Mouse (Mus musculus): ENCODE data around the gene Tut7. TPM values are rescaled to one million over a fixed set of nuclear protein-coding genes. Genes with fewer than 3 reads are reported as not detected.
"Not testable (repeated sequence)": the region's sequence is repeated elsewhere in the genome, so short reads cannot be mapped to it uniquely, and the experiment has no call there.

Tut7 gene
- polyA plus RNA-seq, 1 experiment from 2014 or later, result 30.6 TPM

DNA sequence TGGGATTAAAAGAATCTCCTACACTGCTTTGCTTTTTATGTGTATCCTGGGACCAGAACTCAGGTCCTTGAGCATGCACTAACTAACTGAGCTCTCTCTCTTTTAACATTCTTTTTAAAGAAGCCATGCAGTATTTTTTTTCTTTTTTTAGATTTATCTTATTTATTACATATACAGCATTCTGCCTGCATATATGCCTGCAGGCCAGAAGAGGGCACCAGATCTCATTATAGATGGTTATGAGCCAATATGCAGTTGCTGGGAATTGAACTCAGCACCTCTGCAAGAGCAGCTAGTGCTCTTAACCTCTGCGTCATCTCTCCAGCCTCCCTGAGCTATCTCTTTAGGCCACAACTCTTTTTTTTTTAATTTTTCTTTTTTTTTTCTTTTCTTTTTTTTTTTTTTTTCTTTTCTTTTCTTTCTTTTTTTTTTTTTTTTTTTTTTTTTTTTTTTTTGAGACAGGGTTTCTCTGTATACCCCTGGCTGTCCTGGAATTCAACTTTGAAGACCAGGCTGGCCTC is 43.1 kb downstream of the Tut7 start:
- H3K4me2 ChIP-seq; H3K4me3 ChIP-seq; H3K9me3 ChIP-seq; H3K27me3 ChIP-seq (replicated peaks); ATAC-seq (ENCODE audit: extremely low read depth, insufficient number of reproducible peaks, low FRiP score, low TSS enrichment); H3K9ac ChIP-seq; H3K27ac ChIP-seq (replicated peaks); H3K4me1 ChIP-seq: not testable (repeated sequence)
- H3K36me3 ChIP-seq, result peaks cover 99% of the 10 kb centered on the region
- 97% methylated on average over 1 of the region's 1 CpGs for WGBS

DNA sequence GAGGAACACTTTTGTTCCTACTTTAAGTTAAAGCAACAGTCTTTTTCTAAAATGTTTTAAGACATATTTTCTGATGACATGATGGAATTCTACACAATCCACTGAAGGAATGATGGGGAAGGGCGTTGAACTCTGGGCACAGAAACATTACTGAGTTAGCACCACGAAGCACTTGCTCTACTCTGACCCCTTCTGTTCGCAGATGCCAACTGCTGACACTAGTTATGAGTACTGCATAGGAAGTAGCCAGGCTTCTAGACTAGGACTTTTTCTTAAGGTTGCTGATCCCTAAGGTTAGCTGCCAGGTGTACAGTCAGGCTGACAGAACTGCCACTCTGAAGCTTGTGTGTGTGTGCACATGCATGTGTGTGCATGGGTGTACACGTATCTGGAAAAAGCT is 43.7 kb downstream of the Tut7 start:
- no peaks in the 10 kb centered on the region for H3K27me3 ChIP-seq (replicated peaks)
- H3K9ac ChIP-seq, result no peak overlapping the region
- H3K9me3 ChIP-seq, result no peaks in the 10 kb centered on the region
- H3K4me1 ChIP-seq, result peaks cover 8% of the 10 kb centered on the region
- no peak overlapping the region for H3K4me2 ChIP-seq
- H3K4me3 ChIP-seq, result no peak overlapping the region
- 79% methylated on average over 4 of the region's 4 CpGs for WGBS
- no peak for ATAC-seq (ENCODE audit: extremely low read depth, insufficient number of reproducible peaks, low FRiP score, low TSS enrichment)
- H3K36me3 ChIP-seq, result peaks cover 97% of the 10 kb centered on the region
- no peak overlapping the region for H3K27ac ChIP-seq (replicated peaks)

DNA sequence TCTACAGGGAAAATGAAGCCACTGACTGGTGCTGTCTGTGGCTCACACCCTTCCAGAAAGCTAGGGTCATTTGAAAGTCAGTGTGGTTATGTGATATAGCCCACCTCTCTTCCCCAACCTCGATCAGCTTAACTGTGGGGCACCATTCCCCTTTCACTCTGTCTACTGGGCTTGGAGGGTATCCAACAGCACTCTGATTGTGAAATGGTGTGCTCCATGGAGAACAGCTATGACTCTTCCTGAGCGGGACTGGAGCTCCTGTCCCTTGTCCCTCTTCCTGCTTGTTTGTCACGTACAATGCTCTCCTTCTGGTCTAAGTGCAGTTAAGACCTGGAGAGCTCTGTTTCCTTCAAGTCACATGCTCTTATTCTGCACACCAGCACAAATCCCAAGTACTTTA is 47.8 kb downstream of the Tut7 start:
- Histone ChIP-seq H3K9ac (no peak overlapping the region; the same call in 1 of the 2 replicates), H3K27ac (replicated peaks) (peak overlapping the region; percentile 56), H3K36me3 (peaks cover 84% of the 10 kb centered on the region), H3K4me1 (peaks cover 32% of the 10 kb centered on the region), H3K27me3 (replicated peaks) (no peaks in the 10 kb centered on the region), H3K9me3 (no peaks in the 10 kb centered on the region), H3K4me2 (no peak overlapping the region), H3K4me3 (no peak overlapping the region)
- 66% methylated on average over 3 of the region's 3 CpGs for WGBS
- ATAC-seq (ENCODE audit: extremely low read depth, insufficient number of reproducible peaks, low FRiP score, low TSS enrichment), result no peak

DNA sequence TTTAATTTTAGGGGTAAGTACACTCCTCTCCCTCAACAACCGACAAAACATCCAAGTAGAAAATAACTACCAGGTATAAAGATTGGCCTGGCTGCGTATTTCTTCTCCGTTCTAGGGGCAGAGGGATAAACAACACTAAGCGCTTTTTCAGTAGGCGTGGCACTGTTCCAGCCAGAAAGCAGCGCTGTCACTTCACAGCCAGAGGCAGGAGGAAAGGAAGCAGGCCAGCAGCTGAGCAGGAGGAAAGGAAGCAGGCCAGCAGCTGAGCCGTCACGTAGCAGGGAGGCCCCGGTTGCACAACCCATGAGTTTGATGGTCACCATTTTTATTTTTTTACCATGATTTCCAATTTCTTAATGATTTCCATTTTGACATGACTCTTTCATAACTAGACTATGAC is 51.7 kb downstream of the Tut7 start:
- peak; percentile 7; the same call in 1 of the 2 replicates for ATAC-seq (ENCODE audit: extremely low read depth, insufficient number of reproducible peaks, low FRiP score, low TSS enrichment)
- peaks cover 56% of the 10 kb centered on the region for H3K4me1 ChIP-seq
- H3K27me3 ChIP-seq (replicated peaks), result no peaks in the 10 kb centered on the region
- peak overlapping the region; percentile 99 for H3K27ac ChIP-seq (replicated peaks)
- peak overlapping the region; percentile 84 for H3K9ac ChIP-seq
- 13% methylated on average over 9 of the region's 9 CpGs for WGBS
- no peaks in the 10 kb centered on the region for H3K9me3 ChIP-seq
- H3K4me2 ChIP-seq, result peak overlapping the region; percentile 87
- H3K36me3 ChIP-seq, result peaks cover 53% of the 10 kb centered on the region
- peak overlapping the region; percentile 87; the same call in 1 of the 2 replicates for H3K4me3 ChIP-seq

DNA sequence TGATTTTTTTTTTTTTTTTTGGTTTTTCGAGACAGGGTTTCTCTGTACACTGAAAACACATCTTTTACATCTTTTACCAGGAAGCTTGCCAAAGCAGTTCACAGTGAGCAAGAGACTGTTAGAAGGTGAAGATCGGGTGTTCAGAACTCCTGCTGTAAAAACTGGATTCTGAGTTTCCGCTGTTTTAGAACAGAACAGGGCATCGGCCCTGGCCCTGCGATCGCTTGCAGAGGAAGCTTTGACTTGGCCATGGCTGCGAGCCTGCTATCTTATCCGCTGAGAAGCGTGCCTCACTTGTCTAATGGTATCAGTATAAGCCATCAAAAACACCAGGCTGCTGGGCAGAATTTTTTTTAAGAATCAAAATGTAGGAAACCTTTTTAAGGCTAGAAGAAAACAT is 52.1 kb downstream of the Tut7 start:
- Histone ChIP-seq H3K9ac (peak overlapping the region; percentile 84), H3K36me3 (peaks cover 49% of the 10 kb centered on the region), H3K27ac (replicated peaks) (peak overlapping the region; percentile 99), H3K27me3 (replicated peaks) (no peaks in the 10 kb centered on the region), H3K4me2 (peak overlapping the region; percentile 87), H3K4me3 (peak overlapping the region; percentile 87), H3K4me1 (peaks cover 60% of the 10 kb centered on the region), H3K9me3 (no peaks in the 10 kb centered on the region)
- 25% methylated on average over 9 of the region's 9 CpGs for WGBS
- ATAC-seq (ENCODE audit: extremely low read depth, insufficient number of reproducible peaks, low FRiP score, low TSS enrichment), result no peak

DNA sequence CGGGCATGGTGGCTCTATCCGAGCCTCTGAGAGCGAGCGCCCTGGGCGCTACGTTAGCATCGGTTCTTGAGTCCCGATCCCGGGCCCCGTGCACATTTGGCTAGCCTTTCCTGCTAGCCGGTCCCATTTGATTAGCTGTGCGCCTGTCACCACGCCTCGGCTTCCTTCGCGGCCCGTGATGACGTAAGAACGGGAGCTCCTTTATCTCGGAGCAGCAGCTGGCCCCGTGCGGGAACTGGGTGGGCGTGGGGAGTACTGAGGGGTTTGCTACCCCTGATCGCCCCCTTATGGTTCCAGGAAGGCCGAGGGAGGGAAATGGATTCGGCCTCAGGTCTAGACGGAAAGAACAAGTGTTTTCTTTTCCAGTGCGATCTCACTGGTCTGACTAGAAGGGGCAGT is 52.8 kb downstream of the Tut7 start:
- Histone ChIP-seq H3K4me3 (peak overlapping the region; percentile 87), H3K4me1 (peaks cover 62% of the 10 kb centered on the region), H3K27me3 (replicated peaks) (no peaks in the 10 kb centered on the region), H3K9ac (peak overlapping the region; percentile 84), H3K9me3 (no peaks in the 10 kb centered on the region), H3K27ac (replicated peaks) (peak overlapping the region; percentile 99), H3K4me2 (peak overlapping the region; percentile 87), H3K36me3 (peaks cover 42% of the 10 kb centered on the region)
- under 1% methylated on average over 28 of the region's 28 CpGs for WGBS
- ATAC-seq (ENCODE audit: extremely low read depth, insufficient number of reproducible peaks, low FRiP score, low TSS enrichment), result peak; percentile 80

DNA sequence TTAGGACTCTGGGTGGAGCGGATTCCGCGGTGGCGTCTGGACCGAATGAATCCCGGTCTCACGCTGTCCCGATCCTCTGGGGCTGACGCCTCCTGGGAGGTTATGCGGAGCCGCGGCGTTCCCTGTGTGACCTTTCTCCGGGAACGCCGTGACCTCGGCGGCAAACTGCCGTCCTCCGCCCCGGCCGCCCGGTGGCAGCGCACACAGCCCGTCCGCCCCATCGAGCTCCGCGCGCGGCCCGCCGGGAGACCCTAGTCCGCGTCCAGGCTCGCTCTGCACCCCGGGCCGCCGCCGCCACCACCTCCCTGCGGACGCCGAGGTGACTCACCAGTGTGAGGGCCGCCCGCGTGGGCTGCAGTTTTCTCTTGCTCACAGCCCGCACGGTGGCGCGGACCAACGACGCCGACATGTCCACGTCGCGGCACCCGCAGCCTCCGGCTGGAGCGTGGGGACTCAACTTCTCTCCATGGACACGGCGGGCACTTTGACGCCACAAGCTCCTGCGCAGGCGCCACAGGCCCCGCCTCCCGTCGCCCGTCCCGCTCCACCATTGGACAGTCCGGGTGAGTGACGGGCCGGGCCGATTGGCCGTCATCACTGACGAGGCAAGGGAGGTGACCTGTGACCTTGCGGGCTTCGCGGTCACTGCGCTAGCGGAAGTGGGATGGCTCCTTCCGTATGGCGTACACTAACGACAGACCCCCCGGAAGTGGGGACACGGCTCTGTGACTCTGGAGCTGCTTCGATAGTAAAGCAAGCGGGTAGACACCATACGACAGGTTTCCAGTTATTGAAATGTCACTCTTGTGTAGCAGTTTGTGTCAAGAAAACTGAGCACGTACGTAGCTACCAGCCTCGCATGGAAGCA is 53.4 kb downstream of the Tut7 start, which contains the start of gene Isca1:
TSS of gene Isca1 (minus strand) at position 515 of the 868 bp plus-strand sequence.
- Histone ChIP-seq H3K36me3 (peaks cover 36% of the 10 kb centered on the region), H3K4me3 (peak within 1 kb of the TSS; percentile 87), H3K9me3 (no peaks in the 10 kb centered on the region), H3K9ac (peak within 1 kb of the TSS; percentile 93), H3K27me3 (replicated peaks) (no peaks in the 10 kb centered on the region), H3K27ac (replicated peaks) (peak within 1 kb of the TSS; percentile 99), H3K4me2 (peak within 1 kb of the TSS; percentile 87), H3K4me1 (peaks cover 57% of the 10 kb centered on the region)
- ATAC-seq (ENCODE audit: extremely low read depth, insufficient number of reproducible peaks, low FRiP score, low TSS enrichment), result peak; percentile 91
- under 1% methylated on average over 91 of the region's 91 CpGs for WGBS

DNA sequence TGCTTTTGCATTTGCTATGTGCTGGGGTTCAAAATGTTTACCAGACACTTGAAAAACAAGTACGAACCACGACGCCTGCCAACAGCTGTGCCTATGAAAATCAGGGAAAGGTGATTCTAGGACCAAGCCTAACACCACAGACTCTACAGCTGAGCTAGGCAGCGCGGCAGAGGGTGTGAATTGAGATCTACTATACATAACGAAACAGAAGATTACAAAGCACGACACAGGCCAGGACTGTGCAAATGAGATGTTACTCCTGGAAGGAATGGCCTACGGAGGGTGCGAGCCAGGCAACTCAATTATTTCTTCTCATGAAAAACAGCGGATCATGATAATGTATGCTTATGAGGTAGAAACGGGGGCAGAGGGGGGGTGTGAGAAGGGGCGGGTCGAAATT is 54.4 kb downstream of the Tut7 start:
- peak overlapping the region; percentile 93 for H3K9ac ChIP-seq
- no peaks in the 10 kb centered on the region for H3K27me3 ChIP-seq (replicated peaks)
- peak overlapping the region; percentile 87 for H3K4me3 ChIP-seq
- H3K4me1 ChIP-seq, result peaks cover 63% of the 10 kb centered on the region
- H3K9me3 ChIP-seq, result no peaks in the 10 kb centered on the region
- 14% methylated on average over 13 of the region's 13 CpGs for WGBS
- peak overlapping the region; percentile 87 for H3K4me2 ChIP-seq
- H3K36me3 ChIP-seq, result peaks cover 32% of the 10 kb centered on the region
- ATAC-seq (ENCODE audit: extremely low read depth, insufficient number of reproducible peaks, low FRiP score, low TSS enrichment), result no peak
- peak overlapping the region; percentile 99 for H3K27ac ChIP-seq (replicated peaks)

DNA sequence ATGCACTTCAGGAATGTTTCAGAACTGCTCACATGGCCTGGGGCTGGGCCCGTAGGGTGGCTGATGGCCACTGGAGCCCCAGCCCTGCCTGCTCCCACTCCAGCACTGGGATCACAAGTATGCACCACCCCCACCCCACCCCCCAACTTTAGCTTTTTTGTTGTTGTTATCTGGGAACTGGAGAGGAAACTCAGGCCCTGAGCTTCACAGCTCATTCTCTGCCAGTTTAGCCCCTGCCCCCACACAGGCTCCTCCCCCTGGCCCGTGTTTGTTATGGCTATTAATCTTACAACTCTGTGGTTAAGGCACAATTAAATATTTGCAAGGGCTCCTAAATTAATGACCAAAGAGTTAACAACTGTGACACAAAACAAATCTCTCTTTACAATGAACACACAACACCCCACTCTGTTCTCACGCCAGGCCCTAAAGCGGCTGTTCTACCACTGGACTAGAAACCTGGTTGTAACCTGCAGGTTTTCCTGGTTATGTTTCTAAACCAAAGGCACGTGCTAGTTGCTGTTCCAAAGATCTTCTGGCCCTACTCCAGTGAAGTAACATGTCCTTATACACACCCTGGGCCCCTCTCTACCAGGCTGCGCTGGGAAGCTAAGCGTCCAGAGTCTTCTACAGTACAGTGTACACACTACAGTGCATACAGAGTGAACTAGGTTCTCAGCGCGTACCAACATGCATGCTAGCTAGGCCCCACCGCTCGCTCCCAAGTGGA is 56.0 kb downstream of the Tut7 start:
- Histone ChIP-seq H3K9ac (peak overlapping the region; percentile 93), H3K4me1 (peaks cover 59% of the 10 kb centered on the region), H3K27me3 (replicated peaks) (no peaks in the 10 kb centered on the region), H3K36me3 (peaks cover 31% of the 10 kb centered on the region), H3K4me3 (peak overlapping the region; percentile 87), H3K4me2 (peak overlapping the region; percentile 87), H3K9me3 (no peaks in the 10 kb centered on the region), H3K27ac (replicated peaks) (peak overlapping the region; percentile 99)
- ATAC-seq (ENCODE audit: extremely low read depth, insufficient number of reproducible peaks, low FRiP score, low TSS enrichment), result no peak
- 47% methylated on average over 11 of the region's 11 CpGs for WGBS

DNA sequence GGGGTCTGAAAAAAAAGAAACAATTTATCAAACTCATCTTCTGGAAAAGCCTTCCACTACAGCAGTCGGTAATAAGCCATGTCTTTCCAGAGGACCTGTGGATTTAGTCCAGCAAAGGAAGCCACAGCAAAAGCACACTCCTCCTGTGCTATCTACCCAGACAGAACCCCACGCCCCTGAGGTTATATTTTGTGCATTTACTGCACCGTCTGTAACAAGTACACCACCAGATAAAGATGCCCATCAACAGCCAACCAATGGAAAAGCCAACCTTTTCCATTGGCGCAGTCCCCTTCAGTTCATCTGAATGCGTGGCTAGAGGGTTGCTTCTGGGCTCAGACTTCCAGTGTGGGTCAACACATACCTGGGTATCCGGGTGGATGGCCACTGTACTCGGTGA is 60.2 kb downstream of the Tut7 start:
- Histone ChIP-seq H3K4me1 (peaks cover 41% of the 10 kb centered on the region), H3K4me3 (no peak overlapping the region), H3K27ac (replicated peaks) (no peak overlapping the region), H3K27me3 (replicated peaks) (no peaks in the 10 kb centered on the region), H3K9me3 (no peaks in the 10 kb centered on the region), H3K36me3 (peaks cover 67% of the 10 kb centered on the region), H3K9ac (no peak overlapping the region), H3K4me2 (no peak overlapping the region)
- 85% methylated on average over 7 of the region's 7 CpGs for WGBS
- ATAC-seq (ENCODE audit: extremely low read depth, insufficient number of reproducible peaks, low FRiP score, low TSS enrichment), result no peak

DNA sequence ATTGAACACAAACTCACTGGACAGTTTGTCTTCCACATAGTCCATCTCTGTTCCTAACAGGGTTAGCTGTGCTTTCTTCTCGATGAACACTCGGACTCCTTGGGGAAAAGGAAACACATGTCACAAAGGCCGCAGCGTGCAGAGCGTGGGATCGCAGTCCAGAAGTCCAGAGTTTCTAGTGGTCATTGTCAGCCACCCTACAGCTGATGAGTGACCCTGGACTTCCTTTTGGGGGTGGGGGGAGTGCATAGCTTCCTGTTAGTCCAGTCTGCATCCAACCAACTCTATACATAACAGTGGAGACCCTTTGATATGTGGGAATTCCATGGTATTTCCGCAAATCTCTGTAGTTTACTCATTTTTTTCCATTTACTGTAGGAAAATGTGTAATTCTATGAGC is 66.0 kb downstream of the Tut7 start:
- Histone ChIP-seq H3K9ac (no peak overlapping the region), H3K9me3 (no peaks in the 10 kb centered on the region), H3K4me2 (no peak overlapping the region), H3K27me3 (replicated peaks) (no peaks in the 10 kb centered on the region), H3K36me3 (peaks cover 84% of the 10 kb centered on the region), H3K27ac (replicated peaks) (peak overlapping the region; percentile 54; the same call in 1 of the 2 replicates), H3K4me3 (no peak overlapping the region), H3K4me1 (peaks cover 5% of the 10 kb centered on the region; the same call in 1 of the 2 replicates)
- no peak for ATAC-seq (ENCODE audit: extremely low read depth, insufficient number of reproducible peaks, low FRiP score, low TSS enrichment)
- 78% methylated on average over 7 of the region's 7 CpGs for WGBS

Data from heart, embryonic 13.5 days (tissue).